Mouse (Mus musculus) liver, embryonic 14.5 days (tissue): ENCODE data around the gene Vps26c.

Experiments
- CTCF ChIP-seq: IDR thresholded peaks from 2 replicates; pipeline ENCODE4 v1.5.1; 2016; ENCODE audit warnings: antibody characterized with exemption, low read depth, control low read depth
- EP300 ChIP-seq: IDR thresholded peaks from 2 replicates; pipeline ENCODE4 v1.6.1; 2016; ENCODE audit warnings: antibody characterized with exemption, low read depth

DNA sequence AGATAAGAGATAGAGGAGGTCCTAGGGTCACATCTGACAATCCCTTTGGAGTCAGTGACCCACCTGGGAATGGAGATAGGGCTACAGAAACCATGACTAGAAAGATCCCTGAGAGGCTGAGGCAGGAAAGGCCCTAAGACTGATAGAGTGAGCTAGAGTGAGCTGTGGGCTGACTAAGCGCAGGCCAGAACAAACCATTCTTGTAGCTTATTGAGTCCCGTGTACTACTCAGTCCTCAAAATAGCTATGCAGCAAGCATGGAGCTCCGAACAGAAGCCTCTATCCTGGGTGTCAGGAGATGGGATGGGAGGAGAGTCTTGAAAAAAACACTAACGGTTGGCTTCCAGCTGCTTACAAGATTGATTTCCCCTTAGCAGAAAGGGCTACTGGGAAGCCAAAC lies 4.6 kb upstream of the Vps26c start:
- no peak for TF ChIP-seq EP300
- TF ChIP-seq CTCF = no peak
